Mouse (Mus musculus) myocyte (in vitro differentiated cells): Measurements from ENCODE around the gene Stard13. TPM values are rescaled to one million over a fixed set of nuclear protein-coding genes. Genes with fewer than 3 reads are reported as not detected.
A peak's percentile ranks its signal among the peaks of the same experiment; 100 is the strongest.

Experiments
- H3K27me3 ChIP-seq: one replicate; pipeline ENCODE4 v1.6.1; 2011; ENCODE audit not compliant: control insufficient read depth, insufficient read depth, insufficient read length
- H3K36me3 ChIP-seq: one replicate; pipeline ENCODE4 v1.6.1; 2011; ENCODE audit not compliant: control insufficient read depth, insufficient read depth
- H3K4me2 ChIP-seq: one replicate; pipeline ENCODE4 v1.6.1; 2011; ENCODE audit warnings: low read depth, control low read depth
- H3K4me3 ChIP-seq: one replicate; pipeline ENCODE4 v1.5.1; 2011; ENCODE audit warnings: mild to moderate bottlenecking, control low read depth, moderate library complexity
- H3K79me2 ChIP-seq: one replicate; pipeline ENCODE4 v1.6.1; 2011; ENCODE audit not compliant: control insufficient read depth, insufficient read depth
- H3ac ChIP-seq: one replicate; pipeline ENCODE4 v1.6.1; 2011; ENCODE audit not compliant: control insufficient read depth, insufficient read length
- CEBPB ChIP-seq: IDR thresholded peaks from 2 replicates; pipeline ENCODE4 v1.6.1; 2011; ENCODE audit warnings: mild to moderate bottlenecking, moderate library complexity; ENCODE audit not compliant: poor library complexity, insufficient read depth, severe bottlenecking
- E2F4 ChIP-seq: IDR thresholded peaks from one replicate; pipeline ENCODE4 v1.6.1; 2011; ENCODE audit warnings: mild to moderate bottlenecking, control low read depth, moderate library complexity; ENCODE audit not compliant: insufficient read depth
- MAX ChIP-seq: IDR thresholded peaks from one replicate; pipeline ENCODE4 v1.6.1; 2011; ENCODE audit warnings: low read depth, mild to moderate bottlenecking, control low read depth
- MYOD1 ChIP-seq, 3 experiments: IDR thresholded peaks; one replicate each; pipeline ENCODE4 v1.6.1; 2011; ENCODE audit warnings: control low read depth in 2 of 3, low read depth in 2 of 3, mild to moderate bottlenecking in 2 of 3, moderate library complexity in 1 of 3; ENCODE audit not compliant: insufficient read length in 2 of 3, control insufficient read depth in 1 of 3
- MYOG ChIP-seq, 3 experiments: IDR thresholded peaks; one replicate each; pipeline ENCODE4 v1.6.1; 2011; ENCODE audit warnings: control low read depth in 2 of 3, low read depth in 2 of 3, mild to moderate bottlenecking in 2 of 3; ENCODE audit not compliant: insufficient read length in 2 of 3, control insufficient read depth in 1 of 3, insufficient read depth in 1 of 3
- POLR2A ChIP-seq: IDR thresholded peaks from one replicate; pipeline ENCODE4 v1.6.1; 2011; ENCODE audit warnings: low read depth, mild to moderate bottlenecking, control low read depth, moderate library complexity; ENCODE audit not compliant: insufficient read length
- POLR2AphosphoS2 ChIP-seq: IDR thresholded peaks from one replicate; pipeline ENCODE4 v1.6.1; 2011; ENCODE audit warnings: low read depth, control low read depth; ENCODE audit not compliant: insufficient read length
- REST ChIP-seq: IDR thresholded peaks from one replicate; pipeline ENCODE4 v1.6.1; 2011; ENCODE audit warnings: mild to moderate bottlenecking, control low read depth, moderate library complexity; ENCODE audit not compliant: insufficient read depth, insufficient read length
- SRF ChIP-seq: IDR thresholded peaks from one replicate; pipeline ENCODE4 v1.6.1; 2011; ENCODE audit warnings: low read depth; ENCODE audit not compliant: control insufficient read depth, insufficient read length
- TCF12 ChIP-seq: IDR thresholded peaks from one replicate; pipeline ENCODE4 v1.6.1; 2011; ENCODE audit warnings: mild to moderate bottlenecking, control low read depth; ENCODE audit not compliant: poor library complexity, insufficient read depth, severe bottlenecking
- TCF3 ChIP-seq: IDR thresholded peaks from one replicate; pipeline ENCODE4 v1.6.1; 2011; ENCODE audit warnings: low read depth, control low read depth; ENCODE audit not compliant: insufficient read length
- USF1 ChIP-seq: IDR thresholded peaks from one replicate; pipeline ENCODE4 v1.6.1; 2011; ENCODE audit warnings: low read depth, mild to moderate bottlenecking, control low read depth, moderate library complexity
- polyA plus RNA-seq: library from polyadenylated mRNA; unstranded; fragments of >200 nt; fragmentation: generic; extraction: Trizol; gene quantifications from one replicate; pipeline ENCODE4 v1.2.1, GENCODE M21; 2012; ENCODE audit warnings: missing spikeins

Gene Stard13
- polyA plus RNA-seq, 1 experiment: 15.2 TPM

GRCm38 (mm10) chr5:151245571-151245970 lies 11.9 kb upstream of the Stard13 start:
- Histone ChIP-seq H3ac (no peak overlapping the region), H3K27me3 (no peaks in the 10 kb centered on the region), H3K4me2 (no peak overlapping the region), H3K4me3 (no peak overlapping the region), H3K36me3 (no peaks in the 10 kb centered on the region), H3K79me2 (no peaks in the 10 kb centered on the region)
- TF ChIP-seq USF1 (no peak), TCF12 (no peak)

GRCm38 (mm10) chr5:151238730-151239129 lies 5.1 kb upstream of the Stard13 start:
- H3K4me3 ChIP-seq: no peak overlapping the region
- H3K4me2 ChIP-seq: peak overlapping the region; percentile 49
- H3K79me2 ChIP-seq: no peaks in the 10 kb centered on the region
- H3K36me3 ChIP-seq: no peaks in the 10 kb centered on the region
- H3ac ChIP-seq: no peak overlapping the region
- TF ChIP-seq MAX (no peak), CEBPB (no peak), TCF12 (no peak)
- H3K27me3 ChIP-seq: no peaks in the 10 kb centered on the region

- no peaks in the 10 kb centered on the region for H3K36me3 ChIP-seq
- no peak for TF ChIP-seq REST
- no peak for TF ChIP-seq MYOG (IDR thresholded peaks at IDR 0.05; ENCODE audit: control insufficient read depth in 1 of 3, insufficient read depth in 1 of 3, insufficient read length in 2 of 3, low read depth in 2 of 3)
- no peak for TF ChIP-seq MYOD1 (IDR thresholded peaks at IDR 0.05; ENCODE audit: control insufficient read depth in 1 of 3, insufficient read length in 2 of 3, low read depth in 2 of 3)
- no peak for TF ChIP-seq CEBPB
- TF ChIP-seq POLR2AphosphoS2: no peak
- no peak for TF ChIP-seq USF1
- TF ChIP-seq TCF12: no peak
- H3K79me2 ChIP-seq: no peaks in the 10 kb centered on the region
- no peak overlapping the region for H3ac ChIP-seq
- no peak overlapping the region for H3K4me2 ChIP-seq
- H3K27me3 ChIP-seq: no peaks in the 10 kb centered on the region
- H3K4me3 ChIP-seq: no peak overlapping the region
Measured at GRCm38 (mm10) chr5:151236411-151236810, 2.8 kb upstream of the Stard13 start.

- TF ChIP-seq SRF: no peak
- TF ChIP-seq POLR2AphosphoS2: no peak
- no peak for TF ChIP-seq TCF3
- TF ChIP-seq MAX: no peak
- no peak for TF ChIP-seq MYOG (IDR thresholded peaks at IDR 0.05; ENCODE audit: control insufficient read depth in 1 of 3, insufficient read depth in 1 of 3, insufficient read length in 2 of 3, low read depth in 2 of 3)
- TF ChIP-seq MYOD1 (IDR thresholded peaks at IDR 0.05; ENCODE audit: control insufficient read depth in 1 of 3, insufficient read length in 2 of 3, low read depth in 2 of 3): no peak
- TF ChIP-seq TCF12: no peak
- TF ChIP-seq REST: no peak
- TF ChIP-seq USF1: no peak
- no peak for TF ChIP-seq E2F4
- TF ChIP-seq CEBPB: no peak
- TF ChIP-seq POLR2A: no peak
- no peaks in the 10 kb centered on the region for H3K79me2 ChIP-seq
Measured at GRCm38 (mm10) chr5:151232576-151233299, 898 bp downstream of the Stard13 start.

GRCm38 (mm10) chr5:151231861-151232260 lies 1.8 kb downstream of the Stard13 start:
- TF ChIP-seq TCF12 (no peak), POLR2A (no peak), MAX (no peak), E2F4 (no peak), MYOG (IDR thresholded peaks at IDR 0.05; ENCODE audit: control insufficient read depth in 1 of 3, insufficient read depth in 1 of 3, insufficient read length in 2 of 3, low read depth in 2 of 3) (no peak), SRF (no peak), USF1 (no peak), POLR2AphosphoS2 (no peak), CEBPB (no peak), REST (no peak), MYOD1 (IDR thresholded peaks at IDR 0.05; ENCODE audit: control insufficient read depth in 1 of 3, insufficient read length in 2 of 3, low read depth in 2 of 3) (no peak), TCF3 (no peak)
- no peaks in the 10 kb centered on the region for H3K79me2 ChIP-seq
- no peak overlapping the region for H3K4me3 ChIP-seq
- H3ac ChIP-seq: no peak overlapping the region
- H3K27me3 ChIP-seq: no peaks in the 10 kb centered on the region
- no peaks in the 10 kb centered on the region for H3K36me3 ChIP-seq
- no peak overlapping the region for H3K4me2 ChIP-seq

More at GRCm38 (mm10) chr5:151232576-151233299, 898 bp downstream of the Stard13 start:
- Histone ChIP-seq H3K4me2 (peak overlapping the region; percentile 91), H3K27me3 (no peaks in the 10 kb centered on the region), H3K4me3 (peak overlapping the region; percentile 37), H3ac (peak overlapping the region; percentile 35), H3K36me3 (no peaks in the 10 kb centered on the region)
